Comparison of ENCODE assay signal across 10 mouse cellular contexts in genomic region chr11:97019345-97019708, GRCm38 (mm10). TPM values are rescaled to one million over a fixed set of nuclear protein-coding genes. Genes with fewer than 3 reads are reported as not detected.
DNase-seq lines count a peak whose midpoint lies in the region; ATAC-seq and TF ChIP-seq lines count a peak whose summit lies in the region.
"Had no signal": no experiment of that assay in that cellular context is flagged by ENCODE, and none has a peak within 500 bp of the region (broad histone marks: within the 10 kb centered on the region; RNA-seq: fewer than 3 reads in every experiment).

No protein-coding gene starts in this region.

- peaks cover 100% of the 10 kb centered on the region for H3K27me3 ChIP-seq in forebrain, embryonic 10.5 days (ENCODE audit: poor library complexity, severe bottlenecking)
- peaks cover 78% of the 10 kb centered on the region for H3K27me3 ChIP-seq in forebrain, embryonic 16.5 days (replicated peaks; ENCODE audit: control insufficient read depth, insufficient read depth, low read length)
- peaks cover 98% of the 10 kb centered on the region for H3K27me3 ChIP-seq in liver, embryonic 12.5 days (replicated peaks)
- peaks cover 96% of the 10 kb centered on the region for H3K27me3 ChIP-seq in liver, embryonic 11.5 days (replicated peaks; ENCODE audit: control insufficient read depth, insufficient read depth, low read length)
- H3K27me3 ChIP-seq in embryonic facial prominence, embryonic 10.5 days (replicated peaks; ENCODE audit: low read depth, poor library complexity, severe bottlenecking), result peaks cover 100% of the 10 kb centered on the region
- H3K27me3 ChIP-seq in liver, postnatal 0 days (ENCODE audit: insufficient read depth, low read length), result peaks cover 96% of the 10 kb centered on the region

- DNase-seq in forebrain, embryonic 10.5 days (ENCODE audit: extremely low spot score, low spot score), result no peak
- no peak for DNase-seq in liver, embryonic 11.5 days (ENCODE audit: low spot score)
- peak; percentile 48 for DNase-seq in embryonic facial prominence, embryonic 10.5 days (ENCODE audit: low spot score)
- no peak for DNase-seq in liver, postnatal 0 days
- no peak for DNase-seq in left cerebral cortex, postnatal 10 days (ENCODE audit: extremely low spot score in 1 of 2, low spot score in 2 of 2)
- no peak for DNase-seq in layer of hippocampus, adult 2 months (ENCODE audit: low spot score in 2 of 2)
- DNase-seq: cerebellum, adult 11 months had no signal

- intact Hi-C loops in left cerebral cortex, postnatal 10 days (cut with DNase I), result no loop called here

- no peak overlapping the region for H3K27ac ChIP-seq in forebrain, embryonic 10.5 days
- no peak overlapping the region for H3K27ac ChIP-seq in forebrain, embryonic 16.5 days (ENCODE audit: low read length)
- no peak overlapping the region for H3K27ac ChIP-seq in liver, embryonic 12.5 days
- H3K27ac ChIP-seq in liver, embryonic 11.5 days (ENCODE audit: low read depth, low read length), result no peak overlapping the region
- no peak overlapping the region for H3K27ac ChIP-seq in embryonic facial prominence, embryonic 10.5 days (replicated peaks)
- no peak overlapping the region for H3K27ac ChIP-seq in liver, postnatal 0 days (ENCODE audit: low read depth)
- H3K27ac ChIP-seq in layer of hippocampus, adult 2 months, result no peak overlapping the region
- H3K27ac ChIP-seq: forebrain, embryonic 12.5 days had no signal

- H3K9me3 ChIP-seq in forebrain, embryonic 10.5 days, result no peaks in the 10 kb centered on the region
- H3K9me3 ChIP-seq in forebrain, embryonic 16.5 days (ENCODE audit: control insufficient read depth, low read length), result no peaks in the 10 kb centered on the region
- no peaks in the 10 kb centered on the region for H3K9me3 ChIP-seq in liver, embryonic 12.5 days (replicated peaks)
- H3K9me3 ChIP-seq in liver, embryonic 11.5 days (ENCODE audit: control insufficient read depth, low read length), result no peaks in the 10 kb centered on the region
- no peaks in the 10 kb centered on the region for H3K9me3 ChIP-seq in embryonic facial prominence, embryonic 10.5 days
- no peaks in the 10 kb centered on the region for H3K9me3 ChIP-seq in liver, postnatal 0 days (ENCODE audit: low read length)
- H3K9me3 ChIP-seq: forebrain, embryonic 12.5 days had no signal

- no peak for TF ChIP-seq EP300 in liver, postnatal 0 days (IDR thresholded peaks at IDR 0.05; ENCODE audit: low read depth)

- no peaks in the 10 kb centered on the region for H3K36me3 ChIP-seq in forebrain, embryonic 10.5 days (replicated peaks)
- H3K36me3 ChIP-seq in forebrain, embryonic 16.5 days (ENCODE audit: control insufficient read depth, insufficient read depth), result no peaks in the 10 kb centered on the region
- H3K36me3 ChIP-seq in liver, embryonic 12.5 days, result no peaks in the 10 kb centered on the region
- H3K36me3 ChIP-seq in liver, embryonic 11.5 days (ENCODE audit: control insufficient read depth, insufficient read depth, low read length), result no peaks in the 10 kb centered on the region
- H3K36me3 ChIP-seq in embryonic facial prominence, embryonic 10.5 days (replicated peaks), result no peaks in the 10 kb centered on the region
- no peaks in the 10 kb centered on the region for H3K36me3 ChIP-seq in liver, postnatal 0 days (replicated peaks; ENCODE audit: insufficient read depth, low read length)
- H3K36me3 ChIP-seq: forebrain, embryonic 12.5 days had no signal

- peaks cover 58% of the 10 kb centered on the region for H3K4me1 ChIP-seq in forebrain, embryonic 10.5 days
- peaks cover 20% of the 10 kb centered on the region for H3K4me1 ChIP-seq in forebrain, embryonic 16.5 days (replicated peaks; ENCODE audit: control insufficient read depth, insufficient read depth, low read length)
- H3K4me1 ChIP-seq in liver, embryonic 12.5 days, result peaks cover 30% of the 10 kb centered on the region
- H3K4me1 ChIP-seq in liver, embryonic 11.5 days (replicated peaks; ENCODE audit: control insufficient read depth, insufficient read depth, low read length), result peaks cover 10% of the 10 kb centered on the region
- H3K4me1 ChIP-seq in embryonic facial prominence, embryonic 10.5 days, result peaks cover 43% of the 10 kb centered on the region
- peaks cover 15% of the 10 kb centered on the region for H3K4me1 ChIP-seq in liver, postnatal 0 days (ENCODE audit: insufficient read depth)

- peak overlapping the region; percentile 48 for H3K4me3 ChIP-seq in forebrain, embryonic 10.5 days
- H3K4me3 ChIP-seq in forebrain, embryonic 16.5 days (replicated peaks; ENCODE audit: low read length), result no peak overlapping the region; the same call in 1 of the 2 replicates
- H3K4me3 ChIP-seq in liver, embryonic 12.5 days, result 0 out of 2 replicates have a peak overlapping the region, but pooled peaks have one; percentile 28
- no peak overlapping the region; the same call in 1 of the 2 replicates for H3K4me3 ChIP-seq in liver, embryonic 11.5 days (ENCODE audit: low read depth, low read length)
- peak overlapping the region; percentile 57 for H3K4me3 ChIP-seq in embryonic facial prominence, embryonic 10.5 days
- H3K4me3 ChIP-seq in liver, postnatal 0 days (ENCODE audit: low read depth, low read length), result 0 out of 2 replicates have a peak overlapping the region, but pooled peaks have one; percentile 32
- no peak overlapping the region for H3K4me3 ChIP-seq in layer of hippocampus, adult 2 months

- no peak overlapping the region for H3K9ac ChIP-seq in forebrain, embryonic 16.5 days (replicated peaks; ENCODE audit: low read depth, low read length)
- no peak overlapping the region for H3K9ac ChIP-seq in liver, embryonic 12.5 days
- H3K9ac ChIP-seq in liver, embryonic 11.5 days (ENCODE audit: low read depth, low read length), result no peak overlapping the region
- H3K9ac ChIP-seq in liver, postnatal 0 days (replicated peaks), result no peak overlapping the region
- H3K9ac ChIP-seq: forebrain, embryonic 12.5 days had no signal

- TF ChIP-seq CTCF in liver, postnatal 0 days (IDR thresholded peaks at IDR 0.05; ENCODE audit: low read depth), result no peak
- TF ChIP-seq CTCF in layer of hippocampus, adult 2 months (conservative IDR thresholded peaks at IDR 0.05), result no peak

- no peak for ATAC-seq in forebrain, embryonic 16.5 days
- no peak for ATAC-seq in liver, embryonic 12.5 days
- no peak for ATAC-seq in liver, embryonic 11.5 days (replicated peaks; ENCODE audit: low FRiP score)
- ATAC-seq in liver, postnatal 0 days, result no peak

- no peak overlapping the region for H3K4me2 ChIP-seq in forebrain, embryonic 16.5 days (ENCODE audit: low read length)
- peak overlapping the region; percentile 56; the same call in 1 of the 2 replicates for H3K4me2 ChIP-seq in liver, embryonic 12.5 days
- H3K4me2 ChIP-seq in liver, embryonic 11.5 days, result no peak overlapping the region
- H3K4me2 ChIP-seq in liver, postnatal 0 days (ENCODE audit: low read depth, low read length), result peak overlapping the region; percentile 56; the same call in 1 of the 2 replicates

- 2% methylated on average over 13 of the region's 13 CpGs for WGBS in forebrain, embryonic 10.5 days
- WGBS in forebrain, embryonic 16.5 days, result 2% methylated on average over 13 of the region's 13 CpGs
- 9% methylated on average over 13 of the region's 13 CpGs for WGBS in liver, embryonic 12.5 days (ENCODE audit: insufficient replicate concordance)
- WGBS in liver, embryonic 11.5 days, result 6% methylated on average over 13 of the region's 13 CpGs
- WGBS in embryonic facial prominence, embryonic 10.5 days, result 1% methylated on average over 13 of the region's 13 CpGs
- 8% methylated on average over 13 of the region's 13 CpGs for WGBS in liver, postnatal 0 days (ENCODE audit: insufficient replicate concordance)

RNA-seq across cellular contexts. Expression of gene Sp6, which starts 6.1 kb away (rescaled TPM):
- 1.8 and 2.1 TPM in 2 replicates for polyA plus RNA-seq in forebrain, embryonic 10.5 days (2016; fragmentation: Nextera tagmentation; extraction: Ambion mirVana)
- 0.29 and 0.68 TPM in 2 replicates for polyA plus RNA-seq in forebrain, embryonic 16.5 days (2015; fragmentation: Nextera tagmentation; extraction: Ambion mirVana)
- 0.15 and 0.19 TPM in 2 replicates for polyA plus RNA-seq in liver, embryonic 12.5 days (2016; fragmentation: Nextera tagmentation; extraction: Ambion mirVana)
- polyA plus RNA-seq in liver, embryonic 11.5 days (2014; fragmentation: Nextera tagmentation; extraction: Ambion mirVana), result 0.17 TPM in 1 of 2 replicates, not detected in the other
- polyA plus RNA-seq in embryonic facial prominence, embryonic 10.5 days (2016; fragmentation: Nextera tagmentation; extraction: Ambion mirVana), result 4.4 and 7.4 TPM in 2 replicates
- polyA plus RNA-seq in liver, postnatal 0 days (2015; fragmentation: Nextera tagmentation; extraction: Ambion mirVana), result 0.06 and 0.07 TPM in 2 replicates
- 1 to 10 TPM; 2.3 to 3.1 TPM for total RNA-seq in left cerebral cortex, postnatal 10 days (2021)
- total RNA-seq in layer of hippocampus, adult 2 months (2021), result 1 to 10 TPM in 1 of 2 experiments, under 1 TPM in 1; 0.79 to 1.2 TPM

RNA-seq across cellular contexts. Expression of gene Scrn2, which starts 10.4 kb away (rescaled TPM):
- 44.1 and 44.6 TPM in 2 replicates for polyA plus RNA-seq in forebrain, embryonic 10.5 days (2016; fragmentation: Nextera tagmentation; extraction: Ambion mirVana)
- polyA plus RNA-seq in forebrain, embryonic 16.5 days (2015; fragmentation: Nextera tagmentation; extraction: Ambion mirVana), result 14.4 and 16.2 TPM in 2 replicates
- 9.8 and 11.0 TPM in 2 replicates for polyA plus RNA-seq in liver, embryonic 12.5 days (2016; fragmentation: Nextera tagmentation; extraction: Ambion mirVana)
- polyA plus RNA-seq in liver, embryonic 11.5 days (2014; fragmentation: Nextera tagmentation; extraction: Ambion mirVana), result 16.4 and 17.6 TPM in 2 replicates
- polyA plus RNA-seq in embryonic facial prominence, embryonic 10.5 days (2016; fragmentation: Nextera tagmentation; extraction: Ambion mirVana), result 43.5 and 43.8 TPM in 2 replicates
- 20.6 and 21.2 TPM in 2 replicates for polyA plus RNA-seq in liver, postnatal 0 days (2015; fragmentation: Nextera tagmentation; extraction: Ambion mirVana)
- 1 to 10 TPM; 3.9 to 4.2 TPM for total RNA-seq in left cerebral cortex, postnatal 10 days (2021)
- 1 to 10 TPM; 4.9 to 5.5 TPM for total RNA-seq in layer of hippocampus, adult 2 months (2021)

RNA-seq across cellular contexts. Expression of gene Lrrc46, which starts 21.9 kb away (rescaled TPM):
- polyA plus RNA-seq in forebrain, embryonic 10.5 days (2016; fragmentation: Nextera tagmentation; extraction: Ambion mirVana), result 2.6 and 2.7 TPM in 2 replicates
- 3.0 and 3.1 TPM in 2 replicates for polyA plus RNA-seq in forebrain, embryonic 16.5 days (2015; fragmentation: Nextera tagmentation; extraction: Ambion mirVana)
- polyA plus RNA-seq in liver, embryonic 12.5 days (2016; fragmentation: Nextera tagmentation; extraction: Ambion mirVana), result 0.35 and 0.48 TPM in 2 replicates
- polyA plus RNA-seq in liver, embryonic 11.5 days (2014; fragmentation: Nextera tagmentation; extraction: Ambion mirVana), result 0.49 and 0.58 TPM in 2 replicates
- polyA plus RNA-seq in embryonic facial prominence, embryonic 10.5 days (2016; fragmentation: Nextera tagmentation; extraction: Ambion mirVana), result 1.2 TPM in 2 replicates
- 0.65 and 0.73 TPM in 2 replicates for polyA plus RNA-seq in liver, postnatal 0 days (2015; fragmentation: Nextera tagmentation; extraction: Ambion mirVana)
- under 1 TPM; 0.61 to 0.75 TPM for total RNA-seq in left cerebral cortex, postnatal 10 days (2021)
- total RNA-seq in layer of hippocampus, adult 2 months (2021), result 1 to 10 TPM; 1.1 to 1.2 TPM

RNA-seq across cellular contexts. Expression of gene Mrpl10, which starts 22.0 kb away (rescaled TPM):
- polyA plus RNA-seq in forebrain, embryonic 10.5 days (2016; fragmentation: Nextera tagmentation; extraction: Ambion mirVana), result 84.6 and 88.3 TPM in 2 replicates
- polyA plus RNA-seq in forebrain, embryonic 16.5 days (2015; fragmentation: Nextera tagmentation; extraction: Ambion mirVana), result 54.3 and 56.2 TPM in 2 replicates
- 56.7 TPM in 2 replicates for polyA plus RNA-seq in liver, embryonic 12.5 days (2016; fragmentation: Nextera tagmentation; extraction: Ambion mirVana)
- 86.1 and 89.7 TPM in 2 replicates for polyA plus RNA-seq in liver, embryonic 11.5 days (2014; fragmentation: Nextera tagmentation; extraction: Ambion mirVana)
- polyA plus RNA-seq in embryonic facial prominence, embryonic 10.5 days (2016; fragmentation: Nextera tagmentation; extraction: Ambion mirVana), result 86.6 and 89.9 TPM in 2 replicates
- polyA plus RNA-seq in liver, postnatal 0 days (2015; fragmentation: Nextera tagmentation; extraction: Ambion mirVana), result 34.1 and 34.5 TPM in 2 replicates
- total RNA-seq in left cerebral cortex, postnatal 10 days (2021), result 10 to 100 TPM; 69.0 to 69.2 TPM
- total RNA-seq in layer of hippocampus, adult 2 months (2021), result 10 to 100 TPM; 74.0 to 81.6 TPM

RNA-seq across cellular contexts. Expression of gene Osbpl7, which starts 31.1 kb away (rescaled TPM):
- 8.4 and 8.9 TPM in 2 replicates for polyA plus RNA-seq in forebrain, embryonic 10.5 days (2016; fragmentation: Nextera tagmentation; extraction: Ambion mirVana)
- polyA plus RNA-seq in forebrain, embryonic 16.5 days (2015; fragmentation: Nextera tagmentation; extraction: Ambion mirVana), result 11.0 and 13.1 TPM in 2 replicates
- 3.7 and 3.8 TPM in 2 replicates for polyA plus RNA-seq in liver, embryonic 12.5 days (2016; fragmentation: Nextera tagmentation; extraction: Ambion mirVana)
- 4.9 and 6.1 TPM in 2 replicates for polyA plus RNA-seq in liver, embryonic 11.5 days (2014; fragmentation: Nextera tagmentation; extraction: Ambion mirVana)
- polyA plus RNA-seq in embryonic facial prominence, embryonic 10.5 days (2016; fragmentation: Nextera tagmentation; extraction: Ambion mirVana), result 9.7 and 10.0 TPM in 2 replicates
- 1.8 and 2.4 TPM in 2 replicates for polyA plus RNA-seq in liver, postnatal 0 days (2015; fragmentation: Nextera tagmentation; extraction: Ambion mirVana)
- total RNA-seq in left cerebral cortex, postnatal 10 days (2021), result 10 to 100 TPM; 11.3 to 12.8 TPM
- 10 to 100 TPM; 15.7 to 19.0 TPM for total RNA-seq in layer of hippocampus, adult 2 months (2021)

Comparison
In these comparisons a context has a peak if more than half of its experiments do, and no peak if none do; other contexts are left out.
1. H3K4me3 ChIP-seq: peak in forebrain, embryonic 10.5 days (single experiment), liver, embryonic 12.5 days (single experiment), embryonic facial prominence, embryonic 10.5 days (single experiment) and liver, postnatal 0 days (single experiment); none in forebrain, embryonic 16.5 days (single experiment), liver, embryonic 11.5 days (single experiment) and layer of hippocampus, adult 2 months (single experiment).
2. H3K4me2 ChIP-seq: peak in liver, embryonic 12.5 days (single experiment) and liver, postnatal 0 days (single experiment); none in forebrain, embryonic 16.5 days (single experiment) and liver, embryonic 11.5 days (single experiment).